Mouse (Mus musculus) small intestine, adult 2 months (tissue): ENCODE data around the gene Myom1. TPM values are rescaled to one million over a fixed set of nuclear protein-coding genes. Genes with fewer than 3 reads are reported as not detected.

Experiments
- H3K27ac ChIP-seq: fragments of 200-500 bp; 2 replicates; pipeline ENCODE4 v1.5.1; 2012; ENCODE audit warnings: low read depth, low read length, control low read depth, inconsistent platforms; ENCODE audit not compliant: insufficient read depth
- H3K27me3 ChIP-seq: fragments of 200-500 bp; 2 replicates; pipeline ENCODE4 v1.6.1; 2012; ENCODE audit warnings: mild to moderate bottlenecking, moderate library complexity, low read length, inconsistent platforms; ENCODE audit not compliant: control insufficient read depth, insufficient read depth
- H3K36me3 ChIP-seq: fragments of 200-500 bp; 2 replicates; pipeline ENCODE4 v1.6.1; 2012; ENCODE audit warnings: mild to moderate bottlenecking, low read length, control low read depth, inconsistent platforms; ENCODE audit not compliant: control insufficient read depth, insufficient read depth
- H3K4me1 ChIP-seq: fragments of 200-500 bp; 2 replicates; pipeline ENCODE4 v1.6.1; 2012; ENCODE audit warnings: low read length, inconsistent platforms, mixed read lengths; ENCODE audit not compliant: control insufficient read depth, insufficient read depth, insufficient read length
- H3K4me3 ChIP-seq: fragments of 200-500 bp; 2 replicates; pipeline ENCODE4 v1.5.1; 2012; ENCODE audit warnings: low read depth, mild to moderate bottlenecking, control low read depth, inconsistent platforms, low read length, moderate library complexity
- CTCF ChIP-seq: fragments of 200-500 bp; IDR thresholded peaks from 2 replicates; pipeline ENCODE4 v1.5.1; 2012; ENCODE audit warnings: low read depth, mild to moderate bottlenecking, control low read depth, inconsistent platforms, low read length, moderate library complexity, mixed read lengths; ENCODE audit not compliant: insufficient replicate concordance, insufficient read length; ENCODE audit errors: extremely low read depth
- POLR2A ChIP-seq: fragments of 200-500 bp; IDR thresholded peaks from 2 replicates; pipeline ENCODE4 v1.6.1; 2012; ENCODE audit warnings: low read depth, mild to moderate bottlenecking, control low read depth, inconsistent platforms, low read length, moderate library complexity
- WGBS: fragments of 180-500 bp; shearing (Covaris S2); methylation state at CpG from one replicate; pipeline ENCODE4 v1.1.7; 2018; 5-methylcytosine and 5-hydroxymethylcytosine counted together
- polyA plus RNA-seq: library from polyadenylated mRNA; depleted of rRNA; stranded (reverse); fragments of >200 nt; gene quantifications from 2 replicates; pipeline ENCODE4 v1.2.3, GENCODE M21; 2012

Myom1 gene
- polyA plus RNA-seq, 1 experiment: 3.1 TPM

DNA sequence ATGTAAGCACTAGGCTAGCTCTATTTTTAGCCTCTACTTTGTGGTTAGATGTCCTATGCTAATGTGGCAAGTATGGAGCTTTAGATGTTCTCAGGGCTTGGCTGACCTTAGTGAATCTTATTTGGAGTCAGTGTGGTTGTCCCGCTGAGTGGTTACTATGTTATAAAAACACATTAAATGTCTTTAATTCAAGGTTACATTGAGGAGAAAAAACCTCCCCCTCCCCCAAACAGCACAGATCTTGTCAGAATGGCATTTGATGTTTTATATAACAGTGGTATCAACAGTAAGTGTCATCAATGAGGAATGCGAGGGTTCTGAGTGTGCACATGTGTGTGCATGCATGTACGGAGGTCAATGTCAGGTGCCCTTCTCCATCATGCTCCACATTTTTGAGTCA lies 24.8 kb downstream of the Myom1 start:
- H3K36me3 ChIP-seq: no peaks in the 10 kb centered on the region
- no peak overlapping the region for H3K27ac ChIP-seq
- WGBS: 89% methylated on average over 3 of the region's 3 CpGs
- no peak overlapping the region for H3K4me3 ChIP-seq
- no peaks in the 10 kb centered on the region for H3K27me3 ChIP-seq
- TF ChIP-seq CTCF (no peak), POLR2A (no peak)
- H3K4me1 ChIP-seq: no peaks in the 10 kb centered on the region

DNA sequence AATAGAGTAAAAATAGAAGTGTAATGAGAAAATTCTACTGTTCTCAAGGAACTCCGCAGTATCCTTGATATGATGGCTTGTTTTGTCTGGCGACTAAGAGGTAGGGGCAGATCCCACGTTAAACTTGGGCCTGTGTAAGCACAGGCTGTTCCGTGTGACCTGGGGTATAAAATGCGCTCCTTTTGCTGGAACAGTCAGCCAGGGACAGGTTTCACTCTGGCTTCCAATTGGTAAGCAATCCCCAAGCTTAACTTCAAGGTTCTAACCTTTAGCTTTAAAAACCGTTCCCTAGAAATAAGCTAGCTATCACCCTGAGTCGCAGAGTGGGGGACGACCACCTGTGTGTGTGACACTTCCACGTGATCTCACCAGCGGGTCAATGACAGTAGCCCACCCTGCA lies 30.3 kb downstream of the Myom1 start:
- Histone ChIP-seq H3K4me1 (no peaks in the 10 kb centered on the region), H3K4me3 (no peak overlapping the region), H3K36me3 (no peaks in the 10 kb centered on the region), H3K27ac (no peak overlapping the region), H3K27me3 (no peaks in the 10 kb centered on the region)
- 84% methylated on average over 10 of the region's 10 CpGs for WGBS
- TF ChIP-seq POLR2A (no peak), CTCF (no peak)

DNA sequence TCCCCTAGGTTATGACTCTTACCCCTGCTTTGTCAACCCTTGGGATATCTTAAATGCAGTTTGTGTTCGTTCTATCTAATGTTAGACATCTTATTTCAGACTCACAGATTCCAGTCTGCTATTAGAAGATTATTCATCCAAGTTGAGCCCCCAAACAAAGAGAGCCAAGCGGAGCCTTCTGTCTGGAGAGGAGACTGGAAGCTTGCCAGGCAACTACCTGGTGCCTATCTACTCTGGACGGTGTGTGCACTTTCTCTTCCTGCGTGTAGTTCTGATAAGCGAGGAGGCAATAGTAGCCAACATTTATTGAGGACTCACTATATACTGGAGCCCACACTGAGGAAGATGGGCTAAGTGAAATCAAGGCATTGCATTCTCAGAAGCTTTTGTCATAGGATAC lies 32.0 kb downstream of the Myom1 start:
- H3K27me3 ChIP-seq: no peaks in the 10 kb centered on the region

GRCm38 (mm10) chr17:71037188-71037587 lies 34.8 kb downstream of the Myom1 start:
- Histone ChIP-seq H3K27ac (no peak overlapping the region), H3K4me1 (no peaks in the 10 kb centered on the region), H3K27me3 (no peaks in the 10 kb centered on the region), H3K4me3 (no peak overlapping the region), H3K36me3 (no peaks in the 10 kb centered on the region)
- WGBS: 71% methylated on average over 7 of the region's 7 CpGs
- TF ChIP-seq CTCF (no peak), POLR2A (no peak)

More for the DNA sequence above, 32.0 kb downstream of the Myom1 start:
- Histone ChIP-seq H3K36me3 (no peaks in the 10 kb centered on the region), H3K4me3 (no peak overlapping the region), H3K27ac (no peak overlapping the region), H3K4me1 (no peaks in the 10 kb centered on the region)
- 32% methylated on average over 5 of the region's 5 CpGs for WGBS
- TF ChIP-seq CTCF (no peak), POLR2A (no peak)

GRCm38 (mm10) chr17:71038812-71039211 lies 36.4 kb downstream of the Myom1 start:
- Histone ChIP-seq H3K36me3 (no peaks in the 10 kb centered on the region), H3K4me3 (no peak overlapping the region), H3K27me3 (no peaks in the 10 kb centered on the region), H3K4me1 (no peaks in the 10 kb centered on the region), H3K27ac (no peak overlapping the region)
- WGBS: 74% methylated on average over 5 of the region's 5 CpGs
- TF ChIP-seq POLR2A (no peak), CTCF (no peak)

DNA sequence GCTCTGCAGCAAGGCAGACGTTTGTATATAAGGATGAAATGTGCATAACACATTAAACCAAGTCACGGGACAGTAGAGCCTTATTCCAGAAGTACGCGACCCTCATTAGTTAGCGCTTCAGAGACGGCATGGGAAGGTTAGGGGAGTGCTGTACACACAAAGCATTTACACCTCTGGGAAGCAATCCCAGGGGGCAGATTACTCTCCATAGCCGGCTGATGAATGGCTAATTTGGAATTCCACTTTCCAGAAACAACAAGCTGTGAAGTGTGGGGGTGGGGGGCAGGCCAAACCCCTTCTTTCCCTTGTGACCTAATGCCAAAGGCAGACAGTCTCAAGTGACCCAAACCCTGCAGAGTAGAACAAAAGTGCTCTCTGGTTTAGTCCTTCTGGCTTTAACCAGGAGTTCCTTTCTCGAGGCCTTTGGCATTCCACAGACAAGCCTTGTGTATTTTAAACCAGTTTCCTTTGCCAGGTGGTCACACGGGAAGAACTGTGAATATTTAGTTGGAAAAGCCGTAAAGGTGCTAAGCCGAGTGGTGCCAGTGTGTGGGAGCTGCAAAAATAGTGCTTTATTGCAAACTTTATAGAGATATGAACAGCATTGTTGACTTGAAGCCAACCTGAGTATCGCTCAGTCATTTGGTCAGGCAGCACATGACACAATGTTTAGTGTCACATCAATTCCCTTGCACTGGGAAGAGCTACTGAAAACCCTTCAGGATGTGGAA lies 37.6 kb downstream of the Myom1 start:
- no peak for TF ChIP-seq CTCF
- no peak for TF ChIP-seq POLR2A
- Histone ChIP-seq H3K4me3 (no peak overlapping the region), H3K27ac (no peak overlapping the region), H3K4me1 (no peaks in the 10 kb centered on the region), H3K36me3 (no peaks in the 10 kb centered on the region), H3K27me3 (no peaks in the 10 kb centered on the region)
- WGBS: 58% methylated on average over 12 of the region's 12 CpGs

- Histone ChIP-seq H3K36me3 (no peaks in the 10 kb centered on the region), H3K4me1 (no peaks in the 10 kb centered on the region), H3K27ac (no peak overlapping the region), H3K27me3 (no peaks in the 10 kb centered on the region), H3K4me3 (no peak overlapping the region)
- TF ChIP-seq CTCF (no peak), POLR2A (no peak)
- WGBS: 77% methylated on average over 5 of the region's 5 CpGs
Measured at GRCm38 (mm10) chr17:71040582-71040880, 38.1 kb downstream of the Myom1 start.

GRCm38 (mm10) chr17:71042645-71043044 lies 40.2 kb downstream of the Myom1 start:
- 48% methylated on average over 1 of the region's 1 CpGs for WGBS

More at GRCm38 (mm10) chr17:71042645-71043044, 40.2 kb downstream of the Myom1 start:
- Histone ChIP-seq H3K27me3 (no peaks in the 10 kb centered on the region), H3K4me1 (no peaks in the 10 kb centered on the region), H3K27ac (no peak overlapping the region), H3K4me3 (no peak overlapping the region), H3K36me3 (no peaks in the 10 kb centered on the region)
- TF ChIP-seq CTCF (no peak), POLR2A (no peak)
